In the genomic region with DNA sequence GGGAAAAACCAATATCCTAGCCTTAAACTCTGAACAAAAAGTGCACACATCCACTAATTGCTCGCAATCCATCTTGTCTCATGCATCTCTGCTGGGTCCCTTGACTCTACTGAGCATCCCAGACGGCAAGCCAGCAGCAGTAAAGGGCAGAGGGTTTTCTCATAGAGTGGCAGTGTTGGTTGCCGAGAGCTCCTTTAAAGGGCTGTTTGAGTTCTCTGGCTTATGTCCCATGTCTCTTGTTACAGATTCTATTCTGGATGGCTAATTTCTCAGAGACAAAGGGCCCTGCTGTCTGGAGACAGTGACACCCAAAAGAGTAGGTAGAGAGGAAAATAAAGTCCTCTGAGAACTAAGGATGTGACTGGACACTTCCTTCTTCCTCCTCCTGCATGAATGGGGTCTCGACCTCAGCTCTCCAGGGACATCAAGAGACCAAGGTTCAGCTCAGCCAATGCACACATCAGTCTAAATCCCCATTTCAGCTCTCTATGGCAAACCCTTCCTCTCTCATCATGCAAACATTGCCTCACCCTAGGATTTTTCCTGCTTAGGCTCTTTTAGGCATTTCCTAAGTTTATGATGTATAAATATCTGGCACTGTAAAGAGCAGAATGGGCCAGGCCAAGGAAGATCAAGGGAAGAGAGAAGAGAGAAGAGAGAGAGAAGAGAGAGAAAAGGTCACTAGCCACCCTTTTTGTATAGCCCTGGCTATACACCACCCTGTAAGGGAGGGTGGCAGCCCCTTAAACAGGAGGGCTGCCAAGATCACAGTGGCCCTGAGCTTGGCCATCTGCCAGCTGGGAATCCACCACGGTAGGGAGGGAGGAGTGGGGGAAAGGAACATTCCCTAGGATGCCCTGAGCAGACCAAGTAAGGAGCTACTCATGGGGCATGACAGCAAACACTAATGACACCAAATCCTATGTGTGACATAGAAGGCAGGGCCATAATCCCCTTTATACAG, we compare ENCODE assay signal across 9 mouse cellular contexts. TPM values are rescaled to one million over a fixed set of nuclear protein-coding genes. Genes with fewer than 3 reads are reported as not detected.
DNase-seq lines count a peak whose midpoint lies in the region; ATAC-seq and TF ChIP-seq lines count a peak whose summit lies in the region.
"Had no signal": no experiment of that assay in that cellular context is flagged by ENCODE, and none has a peak within 500 bp of the region (broad histone marks: within the 10 kb centered on the region; RNA-seq: fewer than 3 reads in every experiment).

No protein-coding gene starts in this region.

- H3K27me3 ChIP-seq in heart, adult 2 months (ENCODE audit: control insufficient read depth, insufficient read depth, low read length), result no peaks in the 10 kb centered on the region
- no peaks in the 10 kb centered on the region for H3K27me3 ChIP-seq in forebrain, postnatal 0 days (ENCODE audit: insufficient read depth, low read length)
- no peaks in the 10 kb centered on the region for H3K27me3 ChIP-seq in thymus, adult 2 months (ENCODE audit: control insufficient read depth, insufficient read depth, low read length)

- no peak overlapping the region for H3K9ac ChIP-seq in heart, adult 2 months (ENCODE audit: low read depth, low read length)
- no peak overlapping the region for H3K9ac ChIP-seq in forebrain, postnatal 0 days

- H3K4me2 ChIP-seq in forebrain, postnatal 0 days (ENCODE audit: low read depth), result no peak overlapping the region

- H3K79me2 ChIP-seq in heart, adult 2 months (replicated peaks; ENCODE audit: control insufficient read depth, insufficient read depth, low read length), result no peaks in the 10 kb centered on the region

- H3K9me3 ChIP-seq in forebrain, postnatal 0 days (ENCODE audit: low read length), result no peaks in the 10 kb centered on the region

- no peak for TF ChIP-seq POLR2A in heart, adult 2 months (IDR thresholded peaks at IDR 0.05; ENCODE audit: insufficient read depth, low read depth, low read length)
- no peak for TF ChIP-seq POLR2A in thymus, adult 2 months (IDR thresholded peaks at IDR 0.05; ENCODE audit: control insufficient read depth, extremely low read depth, insufficient read depth, low read length, poor library complexity)

- intact Hi-C loops in heart, adult 2 months (cut with DNase I), result no loop called here
- intact Hi-C loops in heart, postnatal 36 days (cut with DNase I), result no loop called here

- peak overlapping the region; percentile 28 for H3K27ac ChIP-seq in heart, adult 2 months
- no peak overlapping the region; the same call in 1 of the 2 replicates for H3K27ac ChIP-seq in forebrain, postnatal 0 days (ENCODE audit: low read depth, low read length)
- no peak overlapping the region for H3K27ac ChIP-seq in thymus, adult 2 months (ENCODE audit: control insufficient read depth, insufficient read depth, low read length)

- peaks cover 4% of the 10 kb centered on the region for H3K36me3 ChIP-seq in heart, adult 2 months (ENCODE audit: control insufficient read depth, insufficient read depth, low read length)
- no peaks in the 10 kb centered on the region for H3K36me3 ChIP-seq in forebrain, postnatal 0 days (ENCODE audit: insufficient read depth)
- H3K36me3 ChIP-seq in thymus, adult 2 months (ENCODE audit: control insufficient read depth, insufficient read depth, low read length), result no peaks in the 10 kb centered on the region

- peaks cover 5% of the 10 kb centered on the region; the same call in 1 of the 2 replicates for H3K4me1 ChIP-seq in heart, adult 2 months (ENCODE audit: control insufficient read depth, insufficient read depth, low read length)
- H3K4me1 ChIP-seq in forebrain, postnatal 0 days (ENCODE audit: insufficient read depth), result peaks cover 16% of the 10 kb centered on the region
- H3K4me1 ChIP-seq in thymus, adult 2 months (replicated peaks; ENCODE audit: control insufficient read depth, insufficient read depth, low read length), result no peaks in the 10 kb centered on the region

- H3K4me3 ChIP-seq in heart, adult 2 months, result no peak overlapping the region
- H3K4me3 ChIP-seq in forebrain, postnatal 0 days (ENCODE audit: low read depth, low read length), result no peak overlapping the region
- H3K4me3 ChIP-seq in thymus, adult 2 months (ENCODE audit: control insufficient read depth, insufficient read depth, low read length), result no peak overlapping the region

- 35% methylated on average over 5 of the region's 5 CpGs for WGBS in heart, adult 2 months
- WGBS in forebrain, postnatal 0 days, result 17% methylated on average over 5 of the region's 5 CpGs
- WGBS in thymus, adult 2 months, result 84% methylated on average over 5 of the region's 5 CpGs

- peak; percentile 62 for ATAC-seq in forebrain, postnatal 0 days

- TF ChIP-seq EP300 in heart, adult 2 months (IDR thresholded peaks at IDR 0.05; ENCODE audit: insufficient read depth, low read depth, low read length), result no peak

- DNase-seq in heart, adult 2 months, result no peak
- no peak for DNase-seq in heart, postnatal 36 days
- DNase-seq in adipocyte (ENCODE audit: low spot score), result peak; percentile 64
- DNase-seq in forebrain, postnatal 0 days, result peak; percentile 66
- peak; percentile 59 for DNase-seq in lung, postnatal 10 days
- DNase-seq in c-Kit-positive CD71-positive TER-119-positive erythroid progenitor cells, embryonic 14.5 days (ENCODE audit: low spot score), result no peak
- DNase-seq in cerebellum, adult 11 months, result no peak
- DNase-seq in thymus, adult 2 months, result no peak
- DNase-seq: cerebellum, adult 11-12 months had no signal

- no peak for TF ChIP-seq CTCF in heart, adult 2 months (IDR thresholded peaks at IDR 0.05)
- no peak for TF ChIP-seq CTCF in forebrain, postnatal 0 days (IDR thresholded peaks at IDR 0.05; ENCODE audit: low read depth)
- no peak for TF ChIP-seq CTCF in thymus, adult 2 months (IDR thresholded peaks at IDR 0.05; ENCODE audit: borderline replicate concordance, control insufficient read depth, extremely low read depth, insufficient read depth, low read length, poor library complexity)

RNA-seq across cellular contexts. Expression of a gene that starts 30.2 kb away (rescaled TPM):
- total RNA-seq in heart, adult 2 months (2021), result under 1 TPM; 0.08 to 0.18 TPM
- 0.04 and 0.15 TPM in 2 replicates for polyA plus RNA-seq in heart, adult 2 months (2012; rRNA removed)
- total RNA-seq in heart, postnatal 36 days (2021), result under 1 TPM; 0.30 to 0.36 TPM
- total RNA-seq in forebrain, postnatal 0 days (2014; rRNA removed), result 30.2 and 34.0 TPM in 2 replicates
- 3.3 and 5.5 TPM in 2 replicates for polyA plus RNA-seq in forebrain, postnatal 0 days (2015; fragmentation: Nextera tagmentation; extraction: Ambion mirVana)
- polyA plus RNA-seq in thymus, adult 2 months (2012; rRNA removed), result 0.13 and 0.15 TPM in 2 replicates

Comparison
In these comparisons a context has a peak if more than half of its experiments do, and no peak if none do; other contexts are left out.
1. DNase-seq: peak in adipocyte (single experiment), forebrain, postnatal 0 days (single experiment) and lung, postnatal 10 days (single experiment); none in heart, adult 2 months (0 of 2), heart, postnatal 36 days (0 of 2), c-Kit-positive CD71-positive TER-119-positive erythroid progenitor cells, embryonic 14.5 days (single experiment), cerebellum, adult 11 months (single experiment) and thymus, adult 2 months (single experiment).
2. RNA of a gene that starts 30.2 kb away (total RNA-seq): 30.2 to 34.0 TPM in forebrain, postnatal 0 days; 0.30 to 0.36 TPM in heart, postnatal 36 days and 0.08 to 0.18 TPM in heart, adult 2 months; every median in the first group is over 10 times any median in the second.